Mouse (Mus musculus): ENCODE results near the gene Gm44579.

The Gm44579 gene

DNA sequence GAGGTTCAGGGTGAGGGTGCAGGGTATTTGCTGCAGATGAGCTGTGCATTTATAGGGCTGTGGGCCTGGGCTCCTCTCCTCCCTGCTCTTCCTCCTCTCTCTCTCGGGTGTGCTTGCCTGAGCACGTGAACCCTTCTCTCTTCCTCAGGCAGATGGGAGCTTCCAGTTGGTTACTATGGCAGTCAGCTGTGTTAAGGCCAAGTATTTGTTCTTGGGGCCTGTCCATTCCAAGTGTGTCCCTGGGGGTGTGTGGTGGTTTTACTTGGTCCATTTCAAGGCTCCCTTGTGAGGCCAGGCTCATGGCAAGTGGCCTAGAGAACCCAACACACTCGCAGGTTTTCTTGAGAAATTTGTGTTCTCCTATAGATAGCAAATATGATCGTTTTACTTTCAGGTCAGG, at the start of gene Gm44579, which contains the start of gene Olfr287:
TSS of gene Gm44579 (minus strand) at position 101 of the 400 bp plus-strand sequence.
TSS of gene Olfr287 (minus strand) at position 180 of the 400 bp plus-strand sequence.
- no peak for DNase-seq (ENCODE audit: low read depth, low spot score)

DNA sequence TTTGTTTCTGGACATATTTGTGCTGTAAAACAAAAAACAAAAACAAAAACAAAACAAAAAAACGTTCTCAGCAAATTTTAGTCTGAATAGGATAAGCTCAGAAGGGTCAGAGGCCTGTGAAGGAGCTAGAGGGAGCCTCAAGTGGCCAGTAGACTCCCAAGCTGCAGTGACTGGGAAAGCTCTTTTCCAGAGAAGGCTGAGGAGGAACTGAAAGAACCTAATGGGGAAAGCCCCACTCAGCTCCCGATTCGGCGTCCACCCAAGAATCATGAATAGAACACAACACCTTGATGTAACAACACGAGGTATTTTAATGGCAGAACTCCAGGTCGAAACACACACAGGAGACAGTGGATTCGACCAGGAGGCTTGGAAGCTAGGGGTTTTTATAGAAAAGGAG, 37.0 kb upstream of the Gm44579 start:
- no peak for DNase-seq (ENCODE audit: low read depth, low spot score)

DNA sequence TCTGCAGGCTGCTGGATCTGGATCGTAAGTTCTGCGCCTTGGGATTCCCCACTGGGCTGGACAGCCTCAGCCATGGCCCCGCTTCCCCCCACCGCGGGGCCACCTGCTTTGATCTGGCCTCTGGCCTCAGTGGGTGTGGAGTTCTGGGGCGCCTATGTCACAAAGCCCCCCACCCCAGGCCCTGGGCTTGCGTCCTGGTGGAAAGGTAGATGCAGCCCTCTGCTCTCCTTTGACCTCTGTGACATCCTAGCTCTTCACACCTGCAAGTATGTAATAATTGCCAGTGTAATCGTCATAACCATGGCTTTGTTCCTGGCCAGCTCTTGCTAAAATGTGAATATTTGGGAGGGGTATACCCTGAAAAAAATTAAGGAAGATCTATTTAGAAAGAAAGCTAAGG, 36.4 kb upstream of the Gm44579 start, which contains the start of gene H1fnt:
TSS of gene H1fnt (minus strand) at position 101 of the 400 bp plus-strand sequence.
- DNase-seq (ENCODE audit: low read depth, low spot score), result no peak

GRCm38 (mm10) chr15:98256271-98256670, 35.5 kb upstream of the Gm44579 start:
- DNase-seq (ENCODE audit: low read depth, low spot score), result no peak

- DNase-seq (ENCODE audit: low read depth, low spot score), result no peak
Observed at GRCm38 (mm10) chr15:98235442-98235841, 14.7 kb upstream of the Gm44579 start.

GRCm38 (mm10) chr15:98234350-98234749, 13.6 kb upstream of the Gm44579 start, which contains the start of gene Olfr286:
Gene Olfr286 (minus strand): TSS chr15:98234450.
- DNase-seq (ENCODE audit: low read depth, low spot score), result no peak

GRCm38 (mm10) chr15:98226096-98226495, 5.3 kb upstream of the Gm44579 start:
- DNase-seq (ENCODE audit: low read depth, low spot score), result no peak

GRCm38 (mm10) chr15:98225610-98226009, 4.8 kb upstream of the Gm44579 start:
- DNase-seq (ENCODE audit: low read depth, low spot score), result no peak

DNA sequence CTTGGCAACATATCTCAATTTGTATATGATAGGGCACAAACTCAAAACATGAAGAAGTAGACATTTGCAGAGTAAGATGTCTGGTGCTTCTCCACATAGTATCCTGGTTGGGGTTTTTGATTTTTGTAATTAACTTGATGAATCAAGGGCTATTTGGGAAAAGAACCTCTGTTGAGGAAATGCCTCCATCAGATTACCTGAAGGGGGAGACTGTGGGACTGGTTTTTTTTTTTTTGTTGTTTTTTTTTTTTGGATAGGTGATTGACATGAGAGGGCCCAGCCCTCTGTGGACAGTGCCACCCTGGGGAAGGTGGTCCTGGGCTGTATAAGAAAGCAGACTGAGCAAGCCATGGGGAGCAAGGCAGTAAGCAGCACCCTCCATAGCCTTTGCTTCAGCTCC, 1.6 kb upstream of the Gm44579 start:
- DNase-seq (ENCODE audit: low read depth, low spot score), result no peak

GRCm38 (mm10) chr15:98214130-98214529, 6.6 kb downstream of the Gm44579 start:
- no peak for DNase-seq (ENCODE audit: low read depth, low spot score)

DNA sequence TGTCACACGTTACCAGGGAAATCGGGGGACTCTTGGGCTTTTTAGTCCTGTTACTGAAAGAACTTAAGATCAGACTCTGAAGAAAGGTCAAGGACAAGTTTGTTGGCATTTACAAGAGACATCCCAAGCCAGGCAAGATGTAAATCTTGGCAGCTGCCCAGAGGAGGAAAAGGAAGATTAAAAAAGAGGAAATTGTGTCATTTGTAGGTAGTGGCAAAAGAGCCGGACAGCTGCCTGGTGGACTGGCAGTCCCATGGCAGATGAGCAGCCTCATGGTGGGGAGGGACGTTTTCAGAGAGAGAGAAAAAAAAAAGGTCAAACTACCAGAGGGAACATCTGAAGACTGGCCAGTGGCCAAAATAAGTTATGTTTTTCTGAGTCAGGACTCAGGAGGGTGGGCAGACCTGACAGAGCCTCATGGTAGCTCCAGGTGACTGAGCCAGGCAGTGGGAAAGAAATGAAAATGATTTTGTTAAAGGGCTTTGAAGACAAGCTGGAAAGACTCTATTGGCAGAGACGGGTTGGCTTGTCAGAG, 7.4 kb downstream of the Gm44579 start:
- DNase-seq (ENCODE audit: low read depth, low spot score), result no peak

- DNase-seq (ENCODE audit: low read depth, low spot score), result no peak
Observed at GRCm38 (mm10) chr15:98209676-98210075, 11.1 kb downstream of the Gm44579 start.

- DNase-seq (ENCODE audit: low read depth, low spot score), result no peak
Observed at GRCm38 (mm10) chr15:98195442-98195841, 25.3 kb downstream of the Gm44579 start, which contains the start of gene Olfr288. Gene Olfr288 (minus strand): TSS chr15:98195542.

GRCm38 (mm10) chr15:98184456-98184855, 36.3 kb downstream of the Gm44579 start:
- no peak for DNase-seq (ENCODE audit: low read depth, low spot score)

- no peak for DNase-seq (ENCODE audit: low read depth, low spot score)
Observed at GRCm38 (mm10) chr15:98181856-98182570, 38.8 kb downstream of the Gm44579 start.

DNA sequence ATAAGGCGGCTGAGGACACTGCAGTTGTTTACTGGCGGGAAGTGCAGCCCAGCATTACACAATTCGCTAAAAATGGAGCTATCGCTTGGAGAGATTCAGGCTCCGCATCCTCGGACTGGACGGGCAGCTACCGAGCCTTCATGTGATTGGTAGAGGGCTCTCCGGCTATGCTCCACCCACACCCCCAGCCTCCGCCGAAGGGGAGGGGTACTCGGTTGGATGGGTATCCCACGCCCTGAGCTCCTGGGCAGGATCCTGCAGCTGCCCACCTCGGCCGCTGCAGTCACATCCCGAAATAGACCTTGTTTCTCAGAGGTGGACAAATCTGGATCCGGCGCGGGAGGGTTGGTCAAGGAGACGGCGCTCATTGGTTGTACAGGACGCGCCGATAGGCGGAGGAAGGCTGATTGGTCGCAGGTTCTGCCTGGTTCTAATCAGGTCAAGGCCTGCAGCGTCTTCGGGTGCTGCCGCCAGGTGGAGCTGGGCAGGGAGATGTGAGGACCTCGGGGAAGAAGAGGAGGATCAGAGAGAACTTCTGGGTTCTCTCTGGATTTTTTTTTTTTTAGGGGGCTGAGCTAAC, 39.6 kb downstream of the Gm44579 start:
- DNase-seq (ENCODE audit: low read depth, low spot score), result peak; percentile 84

GRCm38 (mm10) chr15:98180567-98181131, 40.1 kb downstream of the Gm44579 start:
- DNase-seq (ENCODE audit: low read depth, low spot score), result no peak

DNA sequence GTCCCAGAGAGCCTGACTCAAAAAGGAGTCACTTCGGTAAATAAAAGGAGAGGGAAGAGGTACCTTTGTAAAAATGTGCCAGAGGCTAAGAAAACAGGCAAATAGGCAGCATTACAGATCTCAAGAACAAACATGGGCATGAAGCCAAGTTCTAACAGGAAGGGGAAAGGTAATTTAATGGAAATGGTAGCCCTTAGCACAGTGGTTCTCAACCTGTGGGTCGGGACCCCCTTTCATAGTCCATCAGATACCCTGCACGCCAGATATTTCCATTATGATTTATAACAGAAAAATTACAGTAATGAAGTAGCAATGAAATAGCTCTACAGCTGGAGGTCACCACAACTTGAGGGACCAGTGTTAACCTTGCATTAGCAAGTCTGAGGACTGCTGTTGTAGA, 43.5 kb downstream of the Gm44579 start:
- no peak for DNase-seq (ENCODE audit: low read depth, low spot score)

DNA sequence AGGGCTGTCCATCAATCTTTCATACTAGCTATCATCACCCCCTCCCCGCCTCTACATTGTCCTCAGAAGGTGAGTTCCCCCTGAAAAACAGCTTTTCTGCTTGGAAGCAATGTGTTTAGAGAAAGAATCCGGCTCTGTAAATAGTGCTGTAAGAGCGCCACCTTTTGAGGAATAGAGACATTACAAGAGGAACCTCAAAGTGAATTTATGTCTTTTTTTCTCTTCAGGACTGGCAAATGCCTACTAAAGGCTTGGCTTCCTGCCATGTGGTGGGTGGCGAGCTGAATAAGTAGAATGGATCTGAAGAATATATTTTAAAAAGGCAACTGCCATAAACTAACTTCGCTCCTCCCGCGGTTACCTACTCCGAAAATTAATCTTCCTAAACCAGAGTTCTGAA, 47.0 kb downstream of the Gm44579 start:
- no peak for DNase-seq (ENCODE audit: low read depth, low spot score)

DNA sequence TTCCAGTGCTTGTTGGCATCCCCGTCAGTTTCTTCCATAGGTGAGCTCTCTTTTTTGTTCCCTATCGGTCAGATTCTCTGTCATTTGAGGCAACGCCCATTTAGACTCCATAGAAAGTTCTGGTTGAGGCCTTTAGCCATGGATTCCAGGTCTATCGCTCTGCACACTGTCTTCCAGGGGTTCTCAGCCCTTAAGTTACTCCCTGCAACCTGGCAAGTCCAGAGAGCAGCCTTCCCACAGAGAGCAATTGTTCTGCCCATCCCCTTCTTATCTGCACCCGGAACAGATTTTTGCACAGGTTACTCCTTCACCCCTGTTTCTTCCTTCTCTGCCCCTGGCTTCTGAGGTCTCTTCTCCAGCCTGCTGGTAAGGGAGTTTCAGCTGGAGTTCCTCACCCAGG, 48.7 kb downstream of the Gm44579 start:
- no peak for DNase-seq (ENCODE audit: low read depth, low spot score)

DNA sequence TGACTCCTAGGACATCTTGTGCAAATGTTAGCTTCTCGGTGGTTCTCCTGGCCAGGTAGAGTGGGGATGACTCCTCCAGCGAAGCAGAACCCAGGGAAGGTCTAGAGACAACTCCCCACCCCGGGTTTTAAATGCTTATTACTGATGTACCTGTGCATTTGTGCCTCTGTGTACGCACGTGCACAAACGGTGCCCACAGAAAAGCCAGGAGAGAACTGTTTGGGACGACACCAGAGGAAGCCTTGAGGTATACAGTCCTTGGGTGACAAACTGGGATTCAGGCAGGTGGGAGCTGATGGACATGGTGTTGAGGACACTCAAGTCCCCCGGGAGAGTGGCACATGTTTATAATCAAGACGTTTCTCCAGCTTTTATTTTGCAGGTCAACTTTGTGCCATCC, 49.9 kb downstream of the Gm44579 start:
- no peak for DNase-seq (ENCODE audit: low read depth, low spot score)

DNA sequence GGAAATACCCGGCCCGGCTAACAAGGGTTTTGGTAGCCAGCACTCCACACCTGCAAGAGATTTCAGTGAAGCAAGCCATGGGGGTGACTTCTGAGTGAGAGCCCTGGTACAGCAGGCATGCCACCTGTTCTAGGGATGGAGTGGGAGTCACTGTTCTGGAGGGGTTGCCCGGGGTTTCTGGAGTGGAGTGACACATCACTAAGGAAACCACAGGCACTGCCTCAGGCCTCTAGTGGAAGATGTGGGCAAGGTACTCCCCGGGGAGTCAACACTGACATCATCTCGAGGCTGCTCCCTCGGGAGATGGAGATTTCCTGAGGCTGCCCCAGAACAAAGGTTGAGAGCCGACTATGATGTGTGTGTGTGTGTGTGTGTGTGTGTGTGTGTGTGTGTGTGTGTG, 50.4 kb downstream of the Gm44579 start:
- no peak for DNase-seq (ENCODE audit: low read depth, low spot score)

GRCm38 (mm10) chr15:98168622-98169004, 52.2 kb downstream of the Gm44579 start:
- DNase-seq (ENCODE audit: low read depth, low spot score), result no peak

Measured in WW6 (cell line).